Mouse (Mus musculus) midbrain, embryonic 11.5 days (tissue): ENCODE measurements at regions not wholly inside any gene's neighbourhood (a gene's known extent, or its start where the extent isn't known, plus 50 kb on each side); places are given as distances from the start of the nearest gene placed in this dataset.

Source experiments
- ATAC-seq: fragments of 200-750 bp; cut with Nextera tagmentation; 2 replicates; pipeline ENCODE4 v1.8.0; 2017; ENCODE audit warnings: moderate TSS enrichment, moderate library complexity; ENCODE audit not compliant: low FRiP score
- DNase-seq: peaks from one replicate; pipeline ENCODE4 v3.0.0; 2015; ENCODE audit warnings: low spot score; ENCODE audit errors: missing footprints
- H3K27ac ChIP-seq: fragments of 300-500 bp; sonication (generic); 2 replicates; pipeline ENCODE4 v1.5.1; 2014; ENCODE audit warnings: low read depth, low read length
- H3K27me3 ChIP-seq: fragments of 300-500 bp; sonication (generic); 2 replicates; pipeline ENCODE4 v1.6.1; 2014; ENCODE audit warnings: mild to moderate bottlenecking, low read length, moderate library complexity, mixed read lengths; ENCODE audit not compliant: control insufficient read depth, insufficient read depth
- H3K36me3 ChIP-seq: fragments of 300-500 bp; sonication (generic); 2 replicates; pipeline ENCODE4 v1.6.1; 2014; ENCODE audit warnings: mild to moderate bottlenecking, low read length, moderate library complexity, mixed read lengths; ENCODE audit not compliant: control insufficient read depth, insufficient read depth
- H3K4me1 ChIP-seq: fragments of 300-500 bp; sonication (generic); 2 replicates; pipeline ENCODE4 v1.6.1; 2014; ENCODE audit warnings: low read length; ENCODE audit not compliant: control insufficient read depth, insufficient read depth
- H3K4me2 ChIP-seq: fragments of 300-500 bp; sonication (generic); 2 replicates; pipeline ENCODE4 v1.6.1; 2014; ENCODE audit warnings: mild to moderate bottlenecking, moderate library complexity
- H3K4me3 ChIP-seq: fragments of 300-500 bp; sonication (generic); 2 replicates; pipeline ENCODE4 v1.5.1; 2014; ENCODE audit warnings: low read depth, low read length
- H3K9ac ChIP-seq: fragments of 300-500 bp; sonication (generic); 2 replicates; pipeline ENCODE4 v1.6.1; 2014; ENCODE audit warnings: low read length
- H3K9me3 ChIP-seq: fragments of 300-500 bp; sonication (generic); 2 replicates; pipeline ENCODE4 v1.6.1; 2016; ENCODE audit warnings: low read length; ENCODE audit not compliant: control insufficient read depth
- WGBS: fragments of 180-500 bp; shearing (Covaris S2); extraction: QIAGEN DNeasy Blood & Tissue Kit; methylation state at CpG from one replicate; pipeline ENCODE4 v1.1.7; 2014; 5-methylcytosine and 5-hydroxymethylcytosine counted together

GRCm38 (mm10) chr2:84246562-84246961 lies 178.6 kb downstream of the Calcrl start:
- 0 out of 2 replicates have a peak, but pooled peaks cover 2% of the 10 kb centered on the region for H3K4me1 ChIP-seq
- no peak overlapping the region for H3K4me2 ChIP-seq
- no peak overlapping the region for H3K4me3 ChIP-seq
- no peak overlapping the region for H3K9ac ChIP-seq
- H3K27me3 ChIP-seq = no peaks in the 10 kb centered on the region; the same call in 1 of the 2 replicates
- no peaks in the 10 kb centered on the region for H3K9me3 ChIP-seq
- no peak overlapping the region for H3K27ac ChIP-seq
- no peaks in the 10 kb centered on the region for H3K36me3 ChIP-seq
- DNase-seq (no peak), ATAC-seq (no peak)
- WGBS = 80% methylated on average over 2 of the region's 2 CpGs

GRCm38 (mm10) chr2:84248169-84248568 lies 177.0 kb downstream of the Calcrl start:
- no peak overlapping the region for H3K4me3 ChIP-seq
- no peak overlapping the region for H3K9ac ChIP-seq
- 88% methylated on average over 3 of the region's 3 CpGs for WGBS
- H3K27me3 ChIP-seq = no peaks in the 10 kb centered on the region; the same call in 1 of the 2 replicates
- no peaks in the 10 kb centered on the region for H3K36me3 ChIP-seq
- H3K9me3 ChIP-seq = no peaks in the 10 kb centered on the region
- H3K27ac ChIP-seq = no peak overlapping the region
- ATAC-seq (no peak), DNase-seq (no peak)
- no peak overlapping the region for H3K4me2 ChIP-seq
- H3K4me1 ChIP-seq = no peaks in the 10 kb centered on the region

GRCm38 (mm10) chr2:84249871-84250270 lies 175.3 kb downstream of the Calcrl start:
- no peak overlapping the region for H3K9ac ChIP-seq
- H3K4me1 ChIP-seq = no peaks in the 10 kb centered on the region
- ATAC-seq (no peak), DNase-seq (no peak)
- WGBS = 70% methylated on average over 3 of the region's 3 CpGs
- H3K4me3 ChIP-seq = no peak overlapping the region
- H3K27me3 ChIP-seq = no peaks in the 10 kb centered on the region
- no peaks in the 10 kb centered on the region for H3K9me3 ChIP-seq
- no peak overlapping the region for H3K27ac ChIP-seq
- no peaks in the 10 kb centered on the region for H3K36me3 ChIP-seq
- H3K4me2 ChIP-seq = no peak overlapping the region

- no peak overlapping the region for H3K4me2 ChIP-seq
- ATAC-seq = no peak
These were observed 173.1 kb downstream of the Calcrl start for GRCm38 (mm10) chr2:84252076-84252475.

GRCm38 (mm10) chr2:84258339-84259006 lies 166.7 kb downstream of the Calcrl start:
- Histone ChIP-seq H3K36me3 (no peaks in the 10 kb centered on the region), H3K4me2 (no peak overlapping the region), H3K27me3 (no peaks in the 10 kb centered on the region), H3K27ac (no peak overlapping the region), H3K4me3 (no peak overlapping the region), H3K9ac (no peak overlapping the region), H3K4me1 (no peaks in the 10 kb centered on the region), H3K9me3 (no peaks in the 10 kb centered on the region)
- no peak for DNase-seq
- no peak for ATAC-seq
- WGBS = 96% methylated on average over 2 of the region's 2 CpGs

More at GRCm38 (mm10) chr2:84252076-84252475, 173.1 kb downstream of the Calcrl start:
- 89% methylated on average over 1 of the region's 1 CpGs for WGBS
- no peak overlapping the region for H3K9ac ChIP-seq
- H3K27me3 ChIP-seq = no peaks in the 10 kb centered on the region
- no peaks in the 10 kb centered on the region for H3K9me3 ChIP-seq
- H3K4me3 ChIP-seq = no peak overlapping the region
- H3K27ac ChIP-seq = no peak overlapping the region
- no peaks in the 10 kb centered on the region for H3K4me1 ChIP-seq
- no peak for DNase-seq
- no peaks in the 10 kb centered on the region for H3K36me3 ChIP-seq

GRCm38 (mm10) chr2:84259222-84259621 lies 166.0 kb downstream of the Calcrl start:
- H3K4me1 ChIP-seq = no peaks in the 10 kb centered on the region
- H3K4me3 ChIP-seq = no peak overlapping the region
- no peak overlapping the region for H3K4me2 ChIP-seq
- no peak for DNase-seq
- 83% methylated on average over 1 of the region's 1 CpGs for WGBS
- no peak overlapping the region for H3K27ac ChIP-seq
- H3K9ac ChIP-seq = no peak overlapping the region
- no peaks in the 10 kb centered on the region for H3K36me3 ChIP-seq
- no peak for ATAC-seq
- H3K27me3 ChIP-seq = no peaks in the 10 kb centered on the region
- no peaks in the 10 kb centered on the region for H3K9me3 ChIP-seq

GRCm38 (mm10) chr2:84260701-84261100 lies 164.5 kb downstream of the Calcrl start:
- no peaks in the 10 kb centered on the region for H3K4me1 ChIP-seq
- no peak overlapping the region for H3K9ac ChIP-seq
- ATAC-seq (no peak), DNase-seq (no peak)
- H3K36me3 ChIP-seq = no peaks in the 10 kb centered on the region
- no peaks in the 10 kb centered on the region for H3K27me3 ChIP-seq
- no peak overlapping the region for H3K4me2 ChIP-seq
- H3K9me3 ChIP-seq = no peaks in the 10 kb centered on the region
- WGBS = 36% methylated on average over 4 of the region's 4 CpGs
- H3K4me3 ChIP-seq = no peak overlapping the region
- H3K27ac ChIP-seq = no peak overlapping the region

GRCm38 (mm10) chr2:84261481-84261880 lies 163.7 kb downstream of the Calcrl start:
- Histone ChIP-seq H3K9ac (no peak overlapping the region), H3K36me3 (no peaks in the 10 kb centered on the region), H3K4me1 (no peaks in the 10 kb centered on the region), H3K4me2 (no peak overlapping the region), H3K27ac (no peak overlapping the region), H3K27me3 (no peaks in the 10 kb centered on the region), H3K4me3 (no peak overlapping the region), H3K9me3 (no peaks in the 10 kb centered on the region)
- WGBS = 92% methylated on average over 5 of the region's 5 CpGs
- ATAC-seq (no peak), DNase-seq (no peak)

GRCm38 (mm10) chr2:84264485-84264884 lies 160.7 kb downstream of the Calcrl start:
- 70% methylated on average over 2 of the region's 2 CpGs for WGBS
- no peaks in the 10 kb centered on the region for H3K27me3 ChIP-seq
- H3K9ac ChIP-seq = no peak overlapping the region
- no peaks in the 10 kb centered on the region for H3K9me3 ChIP-seq
- H3K36me3 ChIP-seq = no peaks in the 10 kb centered on the region
- H3K4me3 ChIP-seq = no peak overlapping the region
- H3K27ac ChIP-seq = no peak overlapping the region
- H3K4me1 ChIP-seq = no peaks in the 10 kb centered on the region
- DNase-seq (no peak), ATAC-seq (no peak)
- H3K4me2 ChIP-seq = no peak overlapping the region
